Mouse (Mus musculus) neural tube, embryonic 13.5 days (tissue): ENCODE data around the gene Actn1. TPM values are rescaled to one million over a fixed set of nuclear protein-coding genes. Genes with fewer than 3 reads are reported as not detected.

ENCODE experiments used
- ATAC-seq: fragments of 200-750 bp; cut with Nextera tagmentation; 2 replicates; pipeline ENCODE4 v1.8.0; 2017; ENCODE audit warnings: low read depth, mild to moderate bottlenecking, moderate TSS enrichment, moderate library complexity
- H3K27ac ChIP-seq: fragments of 300-500 bp; sonication (generic); replicated peaks from 2 replicates; pipeline ENCODE4 v1.5.1; 2015; ENCODE audit warnings: moderate library complexity, mild to moderate bottlenecking, inconsistent platforms
- H3K27me3 ChIP-seq: fragments of 300-500 bp; sonication (generic); 2 replicates; pipeline ENCODE4 v1.6.1; 2015; ENCODE audit warnings: mild to moderate bottlenecking, inconsistent platforms
- H3K36me3 ChIP-seq: fragments of 300-500 bp; sonication (generic); 2 replicates; pipeline ENCODE4 v1.6.1; 2015; ENCODE audit warnings: mild to moderate bottlenecking, inconsistent platforms
- H3K4me1 ChIP-seq: fragments of 300-500 bp; sonication (generic); replicated peaks from 2 replicates; pipeline ENCODE4 v1.6.1; 2015; ENCODE audit warnings: inconsistent platforms
- H3K4me2 ChIP-seq: fragments of 300-500 bp; sonication (generic); 2 replicates; pipeline ENCODE4 v1.6.1; 2015; ENCODE audit warnings: inconsistent platforms, mild to moderate bottlenecking, moderate library complexity
- H3K4me3 ChIP-seq: fragments of 300-500 bp; sonication (generic); 2 replicates; pipeline ENCODE4 v1.5.1; 2015; ENCODE audit warnings: mild to moderate bottlenecking, inconsistent platforms
- H3K9ac ChIP-seq: fragments of 300-500 bp; sonication (generic); 2 replicates; pipeline ENCODE4 v1.6.1; 2015; ENCODE audit warnings: moderate library complexity, mild to moderate bottlenecking, inconsistent platforms
- H3K9me3 ChIP-seq: fragments of 300-500 bp; sonication (generic); 2 replicates; pipeline ENCODE4 v1.6.1; 2016; ENCODE audit warnings: inconsistent platforms
- WGBS: fragments of 180-500 bp; shearing (Covaris S2); methylation state at CpG from one replicate; pipeline ENCODE4 v1.1.7; 2015; 5-methylcytosine and 5-hydroxymethylcytosine counted together
- polyA plus RNA-seq: library from polyadenylated mRNA; unstranded; fragments of >200 nt; fragmentation: Nextera tagmentation; extraction: Ambion mirVana; gene quantifications from 2 replicates; pipeline ENCODE4 v1.2.1, GENCODE M21; 2015

Actn1 gene
- polyA plus RNA-seq, 1 experiment from 2014 or later, result 8.8 TPM

DNA sequence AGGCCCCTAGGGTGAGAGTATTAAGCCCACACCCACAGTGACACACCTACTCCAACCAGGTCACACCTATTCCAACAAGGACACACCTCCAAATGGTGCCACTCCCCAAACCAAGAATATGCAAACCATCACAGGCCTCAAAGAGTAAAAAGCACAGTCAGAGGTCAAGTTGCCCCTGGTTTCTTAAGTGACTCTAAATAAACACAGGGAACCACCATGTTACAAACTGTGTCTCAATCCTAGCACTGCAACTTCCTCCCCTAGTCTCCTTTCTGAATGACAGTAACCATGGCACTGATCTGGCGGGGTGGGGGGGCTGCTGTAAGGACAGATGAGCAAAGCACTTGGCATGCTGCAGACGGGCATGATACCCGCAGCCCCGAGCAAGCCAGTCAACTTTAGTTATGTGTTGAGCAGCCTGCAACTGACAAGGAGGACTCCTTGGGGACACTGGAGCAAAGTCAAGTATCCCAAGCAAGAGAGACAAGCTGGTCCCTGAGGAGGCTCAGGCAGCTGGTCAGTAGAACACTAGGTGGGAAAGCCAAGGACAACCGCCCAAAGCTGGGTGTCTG lies 132.9 kb downstream of the Actn1 start:
- 87% methylated on average over 5 of the region's 5 CpGs for WGBS
- Histone ChIP-seq H3K27ac (no peak overlapping the region), H3K36me3 (0 out of 2 replicates have a peak, but pooled peaks cover 6% of the 10 kb centered on the region), H3K9ac (no peak overlapping the region), H3K9me3 (no peaks in the 10 kb centered on the region), H3K4me1 (peaks cover 50% of the 10 kb centered on the region), H3K4me2 (no peak overlapping the region), H3K27me3 (no peaks in the 10 kb centered on the region), H3K4me3 (no peak overlapping the region)
- no peak for ATAC-seq

DNA sequence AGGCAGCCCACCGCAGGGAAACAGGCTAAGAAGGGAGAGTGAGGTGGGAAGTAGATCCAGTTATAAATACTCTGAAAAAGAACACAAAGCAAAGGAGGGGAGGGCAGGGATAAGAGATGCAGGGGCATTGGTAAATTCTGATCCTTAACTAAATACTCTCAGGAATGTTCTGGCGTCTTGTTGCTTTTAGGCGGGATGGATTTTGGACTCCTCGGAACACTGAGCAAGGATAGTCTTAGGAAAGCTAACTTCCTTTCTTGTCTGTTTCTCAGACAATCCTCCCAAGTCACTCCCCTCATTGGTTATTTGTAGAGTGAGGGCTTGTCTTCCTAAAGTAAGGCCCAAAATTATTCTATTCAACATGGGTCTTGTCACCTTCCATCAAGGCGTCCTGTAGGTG lies 134.9 kb downstream of the Actn1 start:
- ATAC-seq, result no peak
- H3K27ac ChIP-seq, result no peak overlapping the region

DNA sequence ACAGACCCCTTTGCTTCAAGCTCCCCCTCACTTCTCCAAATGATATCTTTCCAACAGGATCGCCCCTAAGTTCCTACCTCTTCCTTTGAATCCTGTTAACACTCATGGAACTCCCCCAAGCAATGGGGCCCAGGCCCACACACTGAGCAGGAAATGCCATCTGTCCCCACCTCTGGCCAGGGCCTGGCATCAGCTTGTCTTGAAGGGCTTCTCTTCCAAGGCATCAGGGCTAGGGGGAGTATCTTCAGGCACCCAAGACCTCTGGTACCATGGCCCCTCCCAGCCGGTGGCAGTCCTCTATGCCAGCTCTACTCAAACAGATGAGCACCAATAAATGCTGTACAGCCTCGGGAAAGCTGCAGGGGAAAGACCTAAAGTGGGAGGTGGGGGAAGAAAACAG lies 135.4 kb downstream of the Actn1 start:
- H3K4me3 ChIP-seq, result no peak overlapping the region
- ATAC-seq, result no peak

More for the DNA sequence above, 134.9 kb downstream of the Actn1 start:
- Histone ChIP-seq H3K36me3 (peaks cover 12% of the 10 kb centered on the region), H3K9me3 (no peaks in the 10 kb centered on the region), H3K4me2 (no peak overlapping the region), H3K4me1 (peaks cover 31% of the 10 kb centered on the region), H3K4me3 (no peak overlapping the region), H3K27me3 (no peaks in the 10 kb centered on the region), H3K9ac (no peak overlapping the region)
- 95% methylated on average over 5 of the region's 5 CpGs for WGBS

DNA sequence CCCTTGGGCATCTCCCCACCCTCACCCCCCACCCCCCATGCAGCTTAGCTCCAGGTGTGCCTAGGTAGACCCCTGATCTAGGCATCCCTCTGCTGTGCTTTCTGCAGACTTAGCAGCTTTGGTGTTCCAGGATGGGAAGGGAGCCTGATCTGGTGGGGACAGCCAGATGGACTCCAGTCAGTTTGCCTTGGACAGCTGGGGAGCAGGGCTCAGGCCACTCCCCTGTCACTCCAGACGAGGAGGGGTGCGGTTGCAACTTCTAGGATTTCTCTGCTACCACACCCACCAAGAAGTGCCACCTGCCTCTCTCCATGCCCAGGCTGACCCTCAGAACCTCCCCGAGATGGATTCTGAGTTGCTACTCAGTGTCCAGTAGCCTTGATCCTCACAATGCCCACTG lies 136.0 kb downstream of the Actn1 start:
- H3K4me3 ChIP-seq, result no peak overlapping the region
- no peak overlapping the region for H3K9ac ChIP-seq
- peaks cover 20% of the 10 kb centered on the region for H3K4me1 ChIP-seq
- no peaks in the 10 kb centered on the region for H3K9me3 ChIP-seq
- 86% methylated on average over 3 of the region's 3 CpGs for WGBS
- H3K27ac ChIP-seq, result no peak overlapping the region
- no peak overlapping the region for H3K4me2 ChIP-seq
- H3K27me3 ChIP-seq, result no peaks in the 10 kb centered on the region
- peaks cover 16% of the 10 kb centered on the region for H3K36me3 ChIP-seq
- no peak for ATAC-seq

More for the DNA sequence above, 135.4 kb downstream of the Actn1 start:
- H3K36me3 ChIP-seq, result peaks cover 13% of the 10 kb centered on the region
- no peak overlapping the region for H3K9ac ChIP-seq
- 79% methylated on average over 3 of the region's 3 CpGs for WGBS
- H3K4me2 ChIP-seq, result no peak overlapping the region
- peaks cover 25% of the 10 kb centered on the region for H3K4me1 ChIP-seq
- H3K27me3 ChIP-seq, result no peaks in the 10 kb centered on the region
- no peaks in the 10 kb centered on the region for H3K9me3 ChIP-seq
- no peak overlapping the region for H3K27ac ChIP-seq

DNA sequence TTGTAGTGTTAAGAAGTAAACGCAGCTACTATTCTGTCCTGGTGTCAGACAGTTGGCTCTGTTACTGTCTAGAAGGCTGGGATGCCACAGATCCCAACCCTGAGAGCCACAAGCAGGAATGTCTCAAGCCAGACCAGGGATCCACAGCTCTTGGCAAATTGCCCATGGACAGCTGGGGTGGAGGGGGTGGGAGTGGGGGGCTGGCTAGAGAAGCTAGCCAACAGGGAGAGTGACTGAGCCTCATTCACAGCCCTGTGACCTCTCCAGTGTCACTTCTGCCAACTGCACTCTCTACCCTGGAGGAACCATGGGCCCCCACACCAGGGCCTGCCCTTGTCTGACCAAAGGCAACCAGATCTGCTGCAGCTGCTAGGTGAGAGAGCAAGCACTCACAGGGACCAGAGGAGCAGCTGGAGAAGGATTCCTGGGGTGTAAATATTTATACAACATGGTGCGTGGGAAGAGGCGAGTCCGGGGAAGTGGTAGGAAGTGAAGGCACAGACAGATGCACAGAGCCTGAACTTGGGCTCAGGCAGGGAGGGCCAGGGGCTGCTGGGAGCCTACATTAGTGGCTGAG lies 136.9 kb downstream of the Actn1 start:
- Histone ChIP-seq H3K4me2 (no peak overlapping the region), H3K9ac (0 out of 2 replicates have a peak overlapping the region, but pooled peaks have one; percentile 41), H3K27me3 (no peaks in the 10 kb centered on the region), H3K4me3 (no peak overlapping the region), H3K36me3 (peaks cover 18% of the 10 kb centered on the region), H3K9me3 (no peaks in the 10 kb centered on the region), H3K27ac (peak overlapping the region; percentile 73), H3K4me1 (peaks cover 19% of the 10 kb centered on the region)
- peak; percentile 66 for ATAC-seq
- 53% methylated on average over 4 of the region's 4 CpGs for WGBS

DNA sequence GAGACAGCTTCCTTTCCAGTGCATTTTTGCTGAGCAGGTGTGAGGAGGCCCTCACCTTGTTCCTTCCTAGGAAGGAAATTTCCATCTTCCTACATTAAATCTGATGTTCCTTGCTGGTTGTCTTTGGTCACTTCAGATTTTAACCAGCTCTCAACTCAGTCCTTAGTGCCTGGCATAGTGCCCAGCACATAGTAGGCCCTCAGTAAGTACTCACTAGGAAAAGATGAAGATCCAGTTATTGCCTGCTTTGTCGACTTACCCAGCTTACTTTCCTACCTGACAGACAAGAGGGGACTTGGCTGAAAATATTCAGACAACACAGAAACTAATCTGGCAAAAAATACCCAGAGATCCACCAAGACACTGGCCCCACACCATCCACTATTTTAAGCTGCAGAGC lies 138.7 kb downstream of the Actn1 start:
- H3K27ac ChIP-seq, result no peak overlapping the region
- H3K4me3 ChIP-seq, result no peak overlapping the region
- peaks cover 23% of the 10 kb centered on the region for H3K4me1 ChIP-seq
- H3K36me3 ChIP-seq, result peaks cover 18% of the 10 kb centered on the region
- H3K9ac ChIP-seq, result no peak overlapping the region
- 90% methylated on average over 1 of the region's 1 CpGs for WGBS
- no peak for ATAC-seq
- H3K9me3 ChIP-seq, result no peaks in the 10 kb centered on the region
- no peak overlapping the region for H3K4me2 ChIP-seq
- no peaks in the 10 kb centered on the region for H3K27me3 ChIP-seq

DNA sequence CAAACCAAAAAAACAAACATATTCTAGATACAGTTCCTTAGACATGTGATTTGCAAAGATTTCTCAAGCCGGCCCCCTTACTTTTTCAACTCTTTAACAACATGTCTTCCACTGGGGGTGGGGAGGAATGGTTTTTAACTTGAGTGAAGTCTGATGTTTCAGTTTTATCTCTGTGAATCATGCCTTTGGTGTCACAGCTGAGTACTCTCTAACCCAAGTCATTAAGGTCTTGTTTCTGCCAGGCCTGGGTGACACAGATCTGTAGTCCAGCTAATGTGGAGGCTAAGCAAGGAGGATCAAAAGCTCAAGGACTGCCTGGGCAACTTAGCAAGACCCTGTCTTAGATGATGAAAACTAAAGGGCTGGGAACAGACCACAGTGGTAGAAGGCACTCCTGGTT lies 141.6 kb downstream of the Actn1 start:
- ATAC-seq, result no peak
- Histone ChIP-seq H3K27me3 (peaks cover 7% of the 10 kb centered on the region), H3K36me3 (peaks cover 12% of the 10 kb centered on the region), H3K9me3 (no peaks in the 10 kb centered on the region), H3K4me3 (no peak overlapping the region), H3K4me2 (no peak overlapping the region), H3K9ac (no peak overlapping the region), H3K27ac (no peak overlapping the region), H3K4me1 (peaks cover 35% of the 10 kb centered on the region)
- WGBS, result 91% methylated on average over 1 of the region's 1 CpGs

Other genes with a start within 250 kb of the Actn1 start
- gene Zfp36l1, start 147.4 kb downstream of the Actn1 start, polyA plus RNA-seq, result 49.6 and 57.4 TPM in 2 replicates
- gene Dcaf5, start 176.2 kb upstream of the Actn1 start, polyA plus RNA-seq, result 22.8 and 24.2 TPM in 2 replicates
- 47.7 and 51.4 TPM in 2 replicates for gene Exd2, start 202.7 kb upstream of the Actn1 start, polyA plus RNA-seq